Mouse (Mus musculus) hematopoietic stem cell, adult 5-6 weeks (primary cell): ENCODE measurements at regions not wholly inside any gene's neighbourhood (a gene's known extent, or its start where the extent isn't known, plus 50 kb on each side); places are given as distances from the start of the nearest gene placed in this dataset.
A peak's percentile ranks its signal among the peaks of the same experiment; 100 is the strongest.

Source experiments
- ATAC-seq, 2 experiments: fragments of 125-278 bp in 1 of 2; replicated peaks in 1 of 2; 2 replicates each; pipeline ENCODE4 v1.8.0; 2016 to 2017; ENCODE audit warnings: inconsistent platforms in 2 of 2, mild to moderate bottlenecking in 2 of 2, moderate number of reproducible peaks in 2 of 2, low read depth in 1 of 2, moderate TSS enrichment in 1 of 2; ENCODE audit not compliant: low FRiP score in 2 of 2, poor library complexity in 2 of 2, severe bottlenecking in 2 of 2, insufficient read depth in 1 of 2, low TSS enrichment in 1 of 2

DNA sequence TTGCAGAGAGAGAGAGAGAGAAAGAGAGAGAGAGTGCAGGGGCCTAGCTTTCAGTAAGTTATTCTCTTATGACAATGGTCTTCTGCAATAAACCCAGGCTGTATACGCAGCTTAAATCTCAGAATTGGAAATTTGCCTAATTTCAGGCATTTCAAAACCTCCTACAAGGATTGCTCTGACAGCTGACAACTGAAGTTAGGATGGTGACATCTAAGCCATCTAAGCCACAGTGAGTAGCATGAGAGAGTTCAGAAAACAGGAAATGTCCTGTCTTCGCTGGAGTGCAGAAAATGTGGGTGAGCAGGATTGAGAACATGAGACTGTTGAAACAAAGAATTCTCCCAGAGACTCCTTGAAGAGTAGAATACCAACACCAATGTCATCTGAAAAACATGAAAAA lies 56.8 kb downstream of the Fam110c start:
- no peak for ATAC-seq

DNA sequence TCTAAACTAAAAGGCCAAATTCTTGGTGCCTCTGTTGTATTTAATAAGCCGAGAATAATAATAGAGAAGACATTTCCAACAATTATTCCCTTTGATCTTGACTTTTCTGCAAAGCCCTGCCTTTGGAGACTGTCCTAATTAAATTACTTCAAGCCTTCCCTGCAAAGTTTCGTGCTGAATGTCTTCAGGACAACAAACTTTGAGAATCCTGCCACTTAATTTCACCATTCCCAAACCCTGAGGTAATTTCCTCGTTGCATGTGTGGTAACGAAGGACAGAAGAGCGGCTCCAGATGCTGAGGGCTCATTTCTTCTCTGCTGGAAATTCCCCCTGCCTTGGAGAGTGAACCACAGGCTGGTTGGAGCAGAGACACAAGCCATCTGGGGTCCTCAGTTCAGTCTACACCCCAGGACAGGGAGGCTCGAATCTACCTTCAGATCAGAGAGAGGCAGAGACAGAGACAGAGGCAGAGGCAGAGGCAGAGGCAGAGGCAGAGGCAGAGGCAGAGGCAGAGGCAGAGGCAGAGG lies 60.9 kb downstream of the Fam110c start:
- ATAC-seq: no peak

DNA sequence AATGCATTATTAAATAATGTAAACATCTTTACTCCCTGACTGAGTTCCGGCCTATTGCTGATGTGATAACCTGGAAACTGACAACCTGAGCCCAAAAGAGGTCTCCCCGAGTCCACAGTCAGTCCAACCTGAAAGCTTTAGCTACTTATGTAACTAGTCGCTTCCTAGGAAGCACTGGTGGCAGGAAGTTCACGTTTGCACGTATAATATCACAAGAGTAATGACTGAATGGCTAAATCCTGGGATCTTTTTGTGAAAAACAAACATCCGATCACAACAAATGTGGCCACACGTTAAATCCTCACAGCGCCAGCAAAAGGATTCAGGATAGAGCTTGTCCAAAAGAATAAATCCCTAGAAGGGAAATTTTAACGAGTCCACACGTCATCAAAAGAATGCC lies 62.7 kb downstream of the Fam110c start:
- ATAC-seq: no peak

DNA sequence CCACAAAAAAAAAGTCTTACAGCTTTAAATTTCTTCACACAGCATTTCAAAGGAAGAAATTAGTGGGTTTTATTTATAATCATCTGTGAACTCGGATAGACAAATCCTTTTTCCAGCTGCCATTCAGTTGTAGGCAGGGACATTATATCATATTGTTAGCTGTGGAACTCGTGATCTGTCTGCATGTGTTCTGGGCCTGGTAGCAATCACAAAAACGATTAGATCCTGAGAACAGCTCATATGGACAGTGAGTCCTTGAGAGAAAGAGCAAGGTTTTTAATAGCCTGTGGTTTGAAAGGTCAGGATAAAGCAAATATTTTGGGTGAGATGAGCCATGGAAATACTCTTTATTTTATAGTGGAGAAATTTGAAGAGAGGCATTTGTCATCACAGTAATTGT lies 63.2 kb downstream of the Fam110c start:
- no peak for ATAC-seq

DNA sequence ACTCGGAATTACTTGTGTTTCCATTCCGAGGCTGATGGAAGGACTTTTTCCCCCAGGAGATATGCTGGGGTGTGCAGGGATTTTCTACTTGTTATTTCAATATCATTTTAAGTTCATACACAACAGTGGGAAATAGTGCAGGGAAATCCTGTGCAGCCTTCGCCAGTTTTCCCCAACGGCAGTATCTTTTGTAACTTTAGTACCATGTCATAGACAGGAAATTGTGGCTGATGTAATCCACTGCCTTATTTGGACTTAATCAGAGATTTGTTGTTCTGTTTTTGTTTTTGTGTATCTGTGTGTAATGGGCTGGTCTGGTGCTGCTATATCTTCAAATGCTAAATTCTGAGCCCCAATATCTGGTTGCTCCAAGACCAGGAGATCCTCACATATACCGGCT lies 63.8 kb downstream of the Fam110c start:
- ATAC-seq: no peak

DNA sequence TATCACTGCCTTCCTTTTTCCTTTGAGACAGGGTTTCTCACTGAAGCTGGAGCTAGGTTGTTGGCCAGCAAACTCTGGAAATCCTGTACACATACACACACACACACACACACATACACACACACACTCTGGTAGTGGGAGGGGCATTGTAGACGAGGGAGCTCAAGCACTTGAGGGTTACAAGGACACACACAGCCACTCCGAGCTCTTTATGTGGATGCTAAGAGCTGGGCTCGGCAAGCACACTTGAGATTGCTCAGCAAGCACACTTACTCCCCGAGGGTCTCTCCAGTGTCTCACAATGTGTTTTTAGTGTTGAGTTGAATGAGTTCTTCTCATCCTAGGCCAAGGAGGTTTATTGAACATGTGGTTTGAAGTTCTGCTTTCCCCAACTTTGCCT lies 66.2 kb downstream of the Fam110c start:
- no peak for ATAC-seq

DNA sequence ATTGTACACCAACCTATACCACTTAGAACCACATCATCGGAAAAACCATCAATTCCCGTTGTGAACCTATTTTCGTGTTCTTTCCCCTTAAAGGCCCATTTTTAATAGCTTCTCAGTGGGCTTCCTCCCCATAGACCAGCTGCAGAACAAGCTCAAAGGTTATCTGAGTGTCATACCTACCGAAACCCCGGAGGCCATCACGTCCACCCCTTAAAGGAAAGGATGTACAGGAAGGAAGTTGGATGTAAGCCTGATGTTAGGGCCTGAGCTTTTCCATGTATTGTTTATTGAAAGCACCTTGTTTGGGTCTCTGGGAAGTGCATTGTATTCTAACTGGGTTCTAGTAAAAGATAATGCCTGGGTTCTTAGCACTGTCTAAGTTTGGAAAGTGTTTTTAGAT lies 69.6 kb downstream of the Fam110c start:
- ATAC-seq: no peak

DNA sequence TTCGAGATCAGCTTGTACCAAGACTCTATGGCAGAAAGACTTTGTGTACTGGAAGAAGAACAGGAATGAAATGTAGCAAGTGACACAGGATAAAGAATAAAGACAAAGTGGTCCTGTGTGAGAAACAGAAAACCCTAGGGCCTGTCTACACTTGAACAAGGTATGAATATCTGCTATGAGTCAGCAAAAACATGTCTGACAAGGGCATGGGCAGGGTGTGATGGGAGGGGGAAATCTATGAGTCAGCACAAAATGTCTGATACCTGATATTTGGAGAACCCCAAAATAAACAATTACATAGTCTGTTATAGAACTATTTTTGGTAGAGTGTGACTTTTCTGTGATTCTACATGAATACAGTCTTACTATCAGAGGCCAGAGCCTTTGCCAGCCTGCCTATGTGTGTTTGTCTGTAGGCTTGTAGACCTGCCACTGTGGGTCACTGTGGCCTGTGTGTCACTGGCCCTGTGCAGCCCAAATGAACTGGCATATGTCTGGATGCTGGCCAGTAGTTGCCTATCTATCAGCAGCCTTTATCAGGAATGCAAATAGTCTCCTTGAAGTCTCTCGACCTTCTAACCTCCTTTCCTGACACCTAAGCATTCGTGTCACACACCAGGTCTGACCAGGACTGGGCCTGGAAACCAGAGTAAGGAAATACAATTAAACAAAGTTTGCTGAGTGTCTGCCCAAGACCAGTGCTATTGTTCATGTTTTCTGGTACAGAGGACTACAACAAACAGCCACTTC lies 71.5 kb downstream of the Fam110c start:
- no peak for ATAC-seq

DNA sequence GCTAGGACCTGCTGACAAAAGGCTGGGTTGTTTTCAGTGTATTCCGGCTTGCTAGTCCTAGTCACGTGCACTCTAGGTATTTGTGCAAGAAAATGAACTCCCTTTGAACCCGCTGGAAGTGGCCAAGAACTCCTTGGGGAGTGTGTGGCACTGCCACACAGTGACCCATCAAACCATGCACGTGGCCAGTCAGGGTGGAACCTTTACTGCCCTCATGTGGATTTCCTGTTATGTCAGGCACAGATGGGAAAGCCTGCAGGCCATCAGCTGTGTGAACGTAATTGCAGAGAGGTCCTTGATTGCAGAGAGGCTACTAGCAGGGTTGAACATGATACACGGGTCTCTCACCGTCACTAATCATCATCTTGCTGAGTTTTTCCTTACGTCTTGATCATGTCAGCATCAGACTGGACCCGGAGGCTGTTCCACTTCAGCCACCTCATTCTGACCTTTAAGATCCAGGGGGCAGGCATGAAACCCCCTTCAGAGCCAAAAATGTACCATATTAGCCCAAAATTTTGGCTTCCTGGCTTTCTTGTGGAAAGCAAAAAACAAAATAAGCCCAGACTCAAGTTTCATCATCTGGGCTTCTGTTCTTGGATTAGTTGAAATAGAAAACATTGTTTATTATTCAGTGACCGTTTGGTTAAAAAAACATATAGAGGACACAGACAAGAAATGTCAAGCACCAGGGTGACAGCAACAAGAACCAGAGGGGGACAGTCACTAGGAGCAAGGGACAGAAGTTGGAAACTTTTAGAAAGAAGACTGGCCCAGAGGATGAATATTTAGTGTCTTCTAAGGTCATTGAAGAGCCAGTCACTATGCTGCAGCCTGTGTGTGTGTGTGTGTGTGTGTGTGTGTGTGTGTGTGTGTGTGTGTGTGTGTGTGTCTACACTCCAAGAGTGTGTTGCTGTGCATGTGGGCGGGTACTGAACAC lies 75.0 kb downstream of the Fam110c start:
- no peak for ATAC-seq

DNA sequence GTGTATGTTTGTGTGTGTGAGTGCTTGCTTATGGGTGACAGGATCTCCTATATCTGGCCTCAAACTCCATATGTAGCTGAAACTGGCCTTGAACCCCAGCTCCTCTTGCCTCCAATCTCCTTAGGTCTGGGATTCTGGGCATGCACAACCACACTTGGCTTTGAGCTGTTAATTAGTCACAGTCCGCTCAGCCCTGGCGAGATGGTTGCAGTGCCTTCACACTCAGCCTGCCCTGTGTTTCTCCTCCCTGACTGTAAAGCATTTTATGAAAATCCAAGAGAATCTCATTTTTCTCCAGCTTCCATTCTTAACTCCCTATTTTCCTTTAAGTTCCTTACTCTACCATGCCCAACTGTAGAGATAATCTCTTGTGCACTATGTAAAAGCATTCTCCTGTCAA lies 80.1 kb downstream of the Fam110c start:
- ATAC-seq: no peak

DNA sequence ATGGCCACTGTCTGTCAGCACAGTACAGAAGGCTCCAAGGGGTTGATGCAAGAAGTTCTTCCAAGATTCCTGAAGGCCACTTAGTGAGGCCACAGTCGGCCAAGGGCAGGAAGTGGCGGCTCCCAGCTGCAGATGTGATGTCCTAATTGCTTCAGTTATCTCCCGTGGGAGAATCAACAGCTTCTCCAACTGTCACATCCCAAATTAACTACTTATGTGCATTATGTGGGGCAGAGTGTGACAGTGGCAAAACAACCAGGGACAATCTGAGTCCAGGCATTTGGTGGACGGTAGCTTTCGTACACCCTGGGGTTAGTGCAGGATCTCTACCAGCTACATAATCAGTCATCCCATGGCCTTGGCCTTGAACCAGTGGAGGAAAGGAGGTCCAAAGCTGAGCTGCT lies 80.9 kb downstream of the Fam110c start:
- ATAC-seq: no peak

DNA sequence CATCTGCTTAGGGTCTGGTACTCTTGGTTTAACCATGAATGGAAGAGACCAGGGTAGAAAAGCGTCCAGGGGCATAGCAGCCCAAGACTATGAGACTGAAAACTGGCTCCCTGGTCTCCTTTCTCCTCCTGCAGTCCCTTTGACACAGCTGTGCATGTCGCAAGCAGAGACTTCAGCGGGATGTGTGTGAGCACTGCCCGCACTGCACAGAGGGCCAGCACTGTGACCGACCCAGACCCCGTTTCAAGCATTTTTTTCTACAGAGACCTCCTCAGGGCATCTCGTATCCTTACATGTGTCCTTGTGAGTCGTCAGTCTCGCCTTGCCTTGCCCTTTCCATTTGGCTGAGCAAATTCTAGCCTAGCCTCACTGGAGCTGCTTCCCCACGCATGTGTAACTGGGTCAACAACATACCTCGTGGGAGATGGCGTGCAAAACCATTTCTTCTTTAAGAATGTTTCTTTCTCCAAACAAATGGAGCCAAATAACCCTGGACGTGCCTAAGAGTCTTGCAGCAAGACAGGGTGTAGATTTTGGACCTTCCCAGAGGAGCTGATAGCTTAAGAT lies 82.6 kb downstream of the Fam110c start:
- no peak for ATAC-seq

DNA sequence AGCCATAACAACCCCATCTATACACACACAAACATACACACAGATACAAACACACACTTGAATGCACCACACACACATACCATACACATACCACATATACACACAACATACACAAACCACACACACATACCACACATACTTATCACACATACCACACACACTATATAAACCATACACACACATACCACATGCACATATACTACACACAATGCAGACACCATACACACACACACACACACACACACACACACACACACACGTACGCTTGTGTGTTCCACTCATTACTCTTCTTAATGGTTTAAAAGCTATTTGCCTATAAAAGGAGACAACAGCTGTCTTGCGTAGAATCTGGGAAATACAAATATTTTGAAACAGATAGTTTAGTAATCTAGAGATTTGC lies 83.1 kb upstream of the Gm6993 start:
- no peak for ATAC-seq

DNA sequence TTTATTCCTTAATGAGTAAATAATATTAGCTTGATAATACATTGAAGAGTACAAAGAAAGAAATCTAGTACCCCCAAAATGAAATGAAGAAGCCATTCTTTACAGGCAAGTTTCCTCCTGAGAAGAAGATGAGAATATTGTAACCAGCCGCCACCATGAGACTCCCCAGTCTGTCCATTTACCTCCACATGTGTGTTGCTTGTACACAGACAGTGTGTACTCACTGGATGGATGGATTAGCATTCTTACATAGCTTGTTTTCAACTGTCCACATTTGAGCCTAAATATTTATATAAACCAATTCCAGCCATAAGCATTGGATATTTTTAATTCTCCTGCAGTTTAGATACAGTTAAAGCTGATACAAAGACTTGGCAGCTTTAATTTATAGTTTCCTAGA lies 82.7 kb upstream of the Gm6993 start:
- ATAC-seq: no peak

DNA sequence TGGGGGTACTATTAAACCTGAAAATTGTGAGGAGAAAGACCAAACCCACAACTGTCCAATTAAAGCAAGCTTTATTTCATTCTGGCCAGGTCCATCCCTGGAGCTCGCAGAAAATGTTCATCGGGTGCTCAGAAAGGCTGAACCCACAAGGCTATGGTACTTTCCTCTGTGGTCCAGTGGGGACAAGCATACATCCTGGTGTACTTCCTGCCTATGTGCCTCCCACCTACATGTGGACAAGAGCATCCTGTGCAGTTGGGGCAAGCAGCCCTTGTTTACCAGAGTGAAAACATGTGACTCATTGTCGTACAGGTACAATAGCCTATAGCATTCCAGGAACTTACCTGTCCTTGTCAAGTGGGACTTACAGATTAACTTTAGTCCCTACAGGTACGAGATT lies 81.7 kb upstream of the Gm6993 start:
- peak; percentile 66 to 82 for ATAC-seq

DNA sequence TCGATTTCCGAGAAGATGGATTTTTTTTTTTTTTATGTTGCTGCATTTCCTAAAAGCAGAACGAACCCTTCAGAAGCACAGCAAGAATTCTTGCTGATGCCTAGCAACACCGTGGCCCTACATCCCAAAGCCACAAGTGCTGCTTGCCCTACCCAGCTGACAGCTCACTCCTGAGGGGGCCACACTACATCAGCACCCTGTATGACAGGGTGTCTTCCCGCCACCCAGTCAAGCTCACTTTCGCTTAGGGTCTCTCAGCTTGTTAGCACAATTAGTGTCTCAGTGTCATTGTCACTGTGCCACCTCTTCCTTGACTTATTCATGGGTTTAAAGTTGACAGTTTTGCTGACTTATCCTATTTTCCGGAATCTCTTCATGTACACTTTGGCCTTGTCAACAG lies 81.2 kb upstream of the Gm6993 start:
- peak in 1 of 2 experiments; percentile 42; a peak in 1 of 4 replicates for ATAC-seq

DNA sequence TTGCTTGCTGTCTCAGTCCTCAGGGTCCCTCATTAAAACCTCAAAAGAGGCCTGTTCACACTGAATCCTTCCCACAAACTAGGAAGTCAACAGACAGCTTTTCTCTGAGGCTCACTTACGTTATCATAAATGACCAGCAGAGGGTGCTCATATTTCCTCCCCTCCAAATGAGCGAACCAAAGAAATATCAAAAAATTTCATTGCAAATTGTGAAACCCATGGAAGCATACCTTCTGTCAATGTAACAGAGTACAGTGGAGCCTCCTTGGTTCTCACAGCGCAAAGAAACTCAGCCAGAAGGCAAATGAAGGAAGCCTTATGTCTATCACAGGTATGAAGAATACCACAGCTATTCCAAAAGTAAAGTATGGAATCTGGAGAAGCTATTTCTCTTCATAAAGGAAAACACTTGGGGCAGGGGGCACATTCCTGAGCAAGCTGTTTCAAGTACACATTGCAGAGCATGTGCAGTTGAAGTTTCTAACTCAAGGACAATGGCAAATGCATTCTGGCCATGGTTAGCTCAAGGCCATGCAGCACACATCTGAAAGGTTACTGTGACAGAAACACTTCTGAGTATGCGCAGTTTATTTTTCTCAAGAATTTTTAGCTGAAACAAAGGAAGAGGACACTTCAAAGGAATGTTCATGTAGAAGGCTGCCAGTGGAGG lies 72.2 kb upstream of the Gm6993 start:
- ATAC-seq: no peak

DNA sequence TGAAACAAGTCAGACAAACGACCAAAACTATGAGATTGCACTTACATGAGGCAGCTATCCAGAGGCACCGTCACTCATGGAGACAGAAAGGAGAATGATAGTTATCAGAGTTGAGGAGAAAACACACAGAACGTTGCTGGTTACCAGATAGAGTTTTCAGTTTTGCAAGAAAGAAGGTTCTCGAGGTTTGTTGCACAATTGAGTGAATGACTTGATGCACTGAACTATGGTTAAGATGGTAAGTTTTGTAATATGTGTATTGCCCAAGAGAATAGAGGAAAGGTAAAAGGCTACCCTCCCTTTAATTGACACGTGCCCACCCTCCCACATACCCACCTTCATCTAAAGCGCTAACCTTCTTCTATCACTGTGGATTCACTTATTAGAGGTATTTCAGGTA lies 70.5 kb upstream of the Gm6993 start:
- ATAC-seq: no peak
